11 mouse cellular contexts compared by ENCODE assay signal in the genomic region with DNA sequence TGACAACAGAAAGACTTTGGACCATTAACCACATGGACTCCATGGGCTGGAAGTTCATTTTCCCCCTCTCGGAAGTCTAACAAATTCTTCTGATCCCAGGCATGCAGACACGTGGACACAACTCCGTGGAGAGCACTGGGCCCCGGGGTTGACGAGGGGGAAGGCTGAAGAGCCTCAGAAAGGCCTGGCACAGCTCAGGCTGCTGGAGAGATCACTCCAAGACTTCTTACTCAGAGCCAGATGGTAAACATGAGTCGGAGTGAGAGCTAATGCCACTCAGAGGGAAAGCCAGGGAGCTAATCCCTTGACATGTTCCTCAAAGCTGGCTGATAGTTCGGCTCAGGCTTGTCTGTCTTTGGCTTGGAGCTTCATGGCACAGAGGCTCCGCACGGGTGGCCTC. TPM values are rescaled to one million over a fixed set of nuclear protein-coding genes. Genes with fewer than 3 reads are reported as not detected.
DNase-seq lines count a peak whose midpoint lies in the region; ATAC-seq and TF ChIP-seq lines count a peak whose summit lies in the region.
"Had no signal": no experiment of that assay in that cellular context is flagged by ENCODE, and none has a peak within 500 bp of the region (broad histone marks: within the 10 kb centered on the region; RNA-seq: fewer than 3 reads in every experiment).

No protein-coding gene starts in this region.

- no peak overlapping the region for H3K4me3 ChIP-seq in heart, embryonic 16.5 days (ENCODE audit: low read length)
- H3K4me3 ChIP-seq in intestine, embryonic 15.5 days (replicated peaks) = no peak overlapping the region
- no peak overlapping the region for H3K4me3 ChIP-seq in myocyte

- 33% methylated on average over 9 of the region's 9 CpGs for WGBS in heart, embryonic 16.5 days
- WGBS in intestine, embryonic 15.5 days = 36% methylated on average over 9 of the region's 9 CpGs

- H3K27ac ChIP-seq in heart, embryonic 16.5 days (ENCODE audit: low read length) = peak overlapping the region; percentile 35; the same call in 1 of the 2 replicates
- 0 out of 2 replicates have a peak overlapping the region, but pooled peaks have one; percentile 18 for H3K27ac ChIP-seq in intestine, embryonic 15.5 days

- no peak for TF ChIP-seq POLR2A in myocyte (IDR thresholded peaks at IDR 0.05; ENCODE audit: insufficient read length, low read depth)

- H3K27me3 ChIP-seq in heart, embryonic 16.5 days (ENCODE audit: control insufficient read depth, insufficient read depth, low read length) = peaks cover 13% of the 10 kb centered on the region
- no peaks in the 10 kb centered on the region for H3K27me3 ChIP-seq in intestine, embryonic 15.5 days (replicated peaks)
- no peaks in the 10 kb centered on the region for H3K27me3 ChIP-seq in myocyte (ENCODE audit: control insufficient read depth, insufficient read depth, insufficient read length)

- H3K79me2 ChIP-seq in myocyte (ENCODE audit: control insufficient read depth, insufficient read depth) = no peaks in the 10 kb centered on the region

- DNase-seq in heart, postnatal 4 days = no peak
- peak; percentile 63 for DNase-seq in brain, adult 2 months (ENCODE audit: low read depth, low spot score)
- DNase-seq in adrenal gland, adult 2 months = no peak
- DNase-seq in thymus, postnatal 4 days = no peak
- DNase-seq: thymus, postnatal 14 days had no signal

- H3K9ac ChIP-seq in heart, embryonic 16.5 days (ENCODE audit: low read length) = no peak overlapping the region
- H3K9ac ChIP-seq in intestine, embryonic 15.5 days = no peak overlapping the region

- H3ac ChIP-seq in myocyte (ENCODE audit: control insufficient read depth, insufficient read length) = no peak overlapping the region

- peaks cover 11% of the 10 kb centered on the region for H3K4me1 ChIP-seq in heart, embryonic 16.5 days (ENCODE audit: control insufficient read depth, insufficient read depth, low read length)
- peaks cover 15% of the 10 kb centered on the region for H3K4me1 ChIP-seq in intestine, embryonic 15.5 days (replicated peaks)

- peak overlapping the region; percentile 48 for H3K4me2 ChIP-seq in heart, embryonic 16.5 days (ENCODE audit: low read depth, low read length)
- no peak overlapping the region for H3K4me2 ChIP-seq in intestine, embryonic 15.5 days (replicated peaks)
- H3K4me2 ChIP-seq in myocyte (ENCODE audit: low read depth) = peak overlapping the region; percentile 59

- ATAC-seq in heart, embryonic 16.5 days (replicated peaks; ENCODE audit: extremely low read depth, insufficient read depth, low FRiP score) = no peak
- ATAC-seq in intestine, embryonic 15.5 days = 0 out of 2 replicates have a peak, but pooled peaks have one; percentile 33
- no peak for ATAC-seq in monocyte, adult 5-6 weeks (replicated peaks; ENCODE audit: insufficient number of reproducible peaks, low FRiP score, low TSS enrichment, poor library complexity, severe bottlenecking)

- no peaks in the 10 kb centered on the region for H3K9me3 ChIP-seq in heart, embryonic 16.5 days (replicated peaks; ENCODE audit: control insufficient read depth, low read length)
- H3K9me3 ChIP-seq in intestine, embryonic 15.5 days = no peaks in the 10 kb centered on the region

- H3K36me3 ChIP-seq in heart, embryonic 16.5 days (ENCODE audit: control insufficient read depth, insufficient read depth) = no peaks in the 10 kb centered on the region
- 0 out of 2 replicates have a peak, but pooled peaks cover 4% of the 10 kb centered on the region for H3K36me3 ChIP-seq in intestine, embryonic 15.5 days
- H3K36me3 ChIP-seq in myocyte (ENCODE audit: control insufficient read depth, insufficient read depth) = peaks cover 3% of the 10 kb centered on the region

TF ChIP-seq in myocyte, 11 proteins besides CTCF, POLR2A, EP300 and RAD21:
- TF ChIP-seq MYOD1 (IDR thresholded peaks at IDR 0.05; ENCODE audit: control insufficient read depth in 1 of 3, insufficient read length in 2 of 3, low read depth in 2 of 3) = no peak
- no peak for TF ChIP-seq MAX (IDR thresholded peaks at IDR 0.05; ENCODE audit: low read depth)
- no peak for TF ChIP-seq MYOG (IDR thresholded peaks at IDR 0.05; ENCODE audit: control insufficient read depth in 1 of 3, insufficient read depth in 1 of 3, insufficient read length in 2 of 3, low read depth in 2 of 3)
- TF ChIP-seq USF1 (IDR thresholded peaks at IDR 0.05; ENCODE audit: low read depth) = no peak
- no peak for TF ChIP-seq E2F4 (IDR thresholded peaks at IDR 0.05; ENCODE audit: insufficient read depth)
- no peak for TF ChIP-seq REST (IDR thresholded peaks at IDR 0.05; ENCODE audit: insufficient read depth, insufficient read length)
- TF ChIP-seq SRF (IDR thresholded peaks at IDR 0.05; ENCODE audit: control insufficient read depth, insufficient read length, low read depth) = no peak
- no peak for TF ChIP-seq POLR2AphosphoS2 (IDR thresholded peaks at IDR 0.05; ENCODE audit: insufficient read length, low read depth)
- no peak for TF ChIP-seq TCF12 (IDR thresholded peaks at IDR 0.05; ENCODE audit: insufficient read depth, poor library complexity, severe bottlenecking)
- no peak for TF ChIP-seq CEBPB (IDR thresholded peaks at IDR 0.05; ENCODE audit: insufficient read depth, poor library complexity, severe bottlenecking)
- no peak for TF ChIP-seq TCF3 (IDR thresholded peaks at IDR 0.05; ENCODE audit: insufficient read length, low read depth)

RNA-seq across cellular contexts. Expression of a gene that starts 14.0 kb away (rescaled TPM):
- polyA plus RNA-seq in heart, embryonic 16.5 days (2015; fragmentation: Nextera tagmentation; extraction: Ambion mirVana) = not detected in 2 replicates
- not detected for total RNA-seq in heart, postnatal 4 days (2021)
- polyA plus RNA-seq in intestine, embryonic 15.5 days (2015; fragmentation: Nextera tagmentation; extraction: Ambion mirVana) = not detected in 2 replicates
- not detected for polyA plus RNA-seq in myocyte (2012; fragmentation: generic; extraction: Trizol)
- not detected for total RNA-seq in adrenal gland, adult 2 months (2021)
- polyA plus RNA-seq in adrenal gland, adult 2 months (2012; rRNA removed) = not detected in 2 replicates
- total RNA-seq in monocyte, adult 5-6 weeks (2017) = not detected in 3 replicates
- total RNA-seq: gastrocnemius, postnatal 4 days had no signal

RNA-seq across cellular contexts. Expression of a gene that starts 24.7 kb away (rescaled TPM):
- polyA plus RNA-seq in heart, embryonic 16.5 days (2015; fragmentation: Nextera tagmentation; extraction: Ambion mirVana) = 1.0 and 1.3 TPM in 2 replicates
- total RNA-seq in heart, postnatal 4 days (2021) = under 1 TPM in 1 of 2 experiments, not detected in 1; 0.57 TPM
- polyA plus RNA-seq in intestine, embryonic 15.5 days (2015; fragmentation: Nextera tagmentation; extraction: Ambion mirVana) = 0.65 and 1.1 TPM in 2 replicates
- 109 TPM for polyA plus RNA-seq in myocyte (2012; fragmentation: generic; extraction: Trizol)
- 1 to 10 TPM; 1.1 to 3.4 TPM for total RNA-seq in adrenal gland, adult 2 months (2021)
- 0.86 and 1.6 TPM in 2 replicates for polyA plus RNA-seq in adrenal gland, adult 2 months (2012; rRNA removed)
- not detected in 3 replicates for total RNA-seq in monocyte, adult 5-6 weeks (2017)
- total RNA-seq: gastrocnemius, postnatal 4 days had no signal

RNA-seq across cellular contexts. Expression of a gene that starts 36.2 kb away (rescaled TPM):
- polyA plus RNA-seq in heart, embryonic 16.5 days (2015; fragmentation: Nextera tagmentation; extraction: Ambion mirVana) = 129 and 134 TPM in 2 replicates
- total RNA-seq in heart, postnatal 4 days (2021) = 10 to 100 TPM; 88.5 to 98.7 TPM
- 108 and 120 TPM in 2 replicates for polyA plus RNA-seq in intestine, embryonic 15.5 days (2015; fragmentation: Nextera tagmentation; extraction: Ambion mirVana)
- polyA plus RNA-seq in myocyte (2012; fragmentation: generic; extraction: Trizol) = 99.0 TPM
- total RNA-seq in adrenal gland, adult 2 months (2021) = 1 to 10 TPM; 2.8 to 3.7 TPM
- polyA plus RNA-seq in adrenal gland, adult 2 months (2012; rRNA removed) = 2.6 and 2.7 TPM in 2 replicates
- 16.4 to 36.9 TPM (median 17.8 TPM) in 3 replicates for total RNA-seq in monocyte, adult 5-6 weeks (2017)

RNA-seq across cellular contexts. Expression of a gene that starts 36.4 kb away (rescaled TPM):
- 0.09 TPM in 1 of 2 replicates, not detected in the other for polyA plus RNA-seq in heart, embryonic 16.5 days (2015; fragmentation: Nextera tagmentation; extraction: Ambion mirVana)
- total RNA-seq in heart, postnatal 4 days (2021) = not detected
- polyA plus RNA-seq in intestine, embryonic 15.5 days (2015; fragmentation: Nextera tagmentation; extraction: Ambion mirVana) = 0.11 TPM in 1 of 2 replicates, not detected in the other
- polyA plus RNA-seq in myocyte (2012; fragmentation: generic; extraction: Trizol) = 0.02 TPM
- 1 to 10 TPM in 1 of 2 experiments, under 1 TPM in 1; 0.81 to 3.5 TPM for total RNA-seq in adrenal gland, adult 2 months (2021)
- polyA plus RNA-seq in adrenal gland, adult 2 months (2012; rRNA removed) = 0.40 and 0.59 TPM in 2 replicates
- not detected in 3 replicates for total RNA-seq in monocyte, adult 5-6 weeks (2017)
- total RNA-seq: gastrocnemius, postnatal 4 days had no signal
- polyA plus RNA-seq: neural tube, embryonic 11.5 days had no signal

RNA-seq across cellular contexts. Expression of a gene that starts 54.9 kb away (rescaled TPM):
- polyA plus RNA-seq in heart, embryonic 16.5 days (2015; fragmentation: Nextera tagmentation; extraction: Ambion mirVana) = 1.6 TPM in 2 replicates
- 1 to 10 TPM in 1 of 2 experiments, under 1 TPM in 1; 0.77 to 1.0 TPM for total RNA-seq in heart, postnatal 4 days (2021)
- 2.2 and 2.4 TPM in 2 replicates for polyA plus RNA-seq in intestine, embryonic 15.5 days (2015; fragmentation: Nextera tagmentation; extraction: Ambion mirVana)
- polyA plus RNA-seq in myocyte (2012; fragmentation: generic; extraction: Trizol) = 2.0 TPM
- total RNA-seq in adrenal gland, adult 2 months (2021) = under 1 TPM; 0.59 to 0.72 TPM
- polyA plus RNA-seq in adrenal gland, adult 2 months (2012; rRNA removed) = 0.37 and 0.71 TPM in 2 replicates
- total RNA-seq in monocyte, adult 5-6 weeks (2017) = not detected in 3 replicates

Comparison
In these comparisons a context has a peak if more than half of its experiments do, and no peak if none do; other contexts are left out.
1. RNA of a gene that starts 24.7 kb away (polyA plus RNA-seq): 109 TPM in myocyte (single experiment); 0.86 to 1.6 TPM in adrenal gland, adult 2 months, 1.0 to 1.3 TPM in heart, embryonic 16.5 days and 0.65 to 1.1 TPM in intestine, embryonic 15.5 days; every median in the first group is over 10 times any median in the second.
2. RNA of a gene that starts 36.2 kb away (polyA plus RNA-seq): 129 to 134 TPM in heart, embryonic 16.5 days, 108 to 120 TPM in intestine, embryonic 15.5 days and 99.0 TPM in myocyte (single experiment); 2.6 to 2.7 TPM in adrenal gland, adult 2 months; every median in the first group is over 10 times any median in the second.